20 mouse cellular contexts compared by ENCODE assay signal in the genomic region with DNA sequence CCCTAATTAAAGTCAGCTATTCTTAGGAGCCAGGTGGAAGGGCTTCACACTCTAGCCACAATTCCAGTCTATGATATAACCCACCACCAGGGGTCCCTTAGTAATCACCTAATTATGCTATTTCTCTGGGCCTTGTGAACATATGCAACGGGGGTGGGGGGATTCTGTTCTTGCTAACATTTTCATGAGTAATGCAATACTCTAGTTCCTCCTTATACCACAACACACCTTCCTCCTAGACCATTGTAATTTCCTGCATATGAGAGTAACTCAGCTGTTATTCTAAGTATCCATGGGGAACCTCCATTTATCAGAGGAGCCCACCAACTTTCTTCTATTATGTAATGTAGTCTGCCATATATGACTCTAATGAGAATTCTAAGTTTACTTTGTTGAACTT.
"Had no signal": no experiment of that assay in that cellular context is flagged by ENCODE, and none has a peak within 500 bp of the region (broad histone marks: within the 10 kb centered on the region; RNA-seq: fewer than 3 reads in every experiment).

No protein-coding gene starts in this region.

- H3K9ac ChIP-seq: kidney, embryonic 15.5 days; limb, embryonic 13.5 days; liver, embryonic 12.5 days; liver, embryonic 15.5 days; lung, embryonic 15.5 days; midbrain, embryonic 12.5 days; midbrain, embryonic 15.5 days; neural tube, embryonic 13.5 days had no signal

- H3K27ac ChIP-seq: kidney, embryonic 15.5 days; limb, embryonic 10.5 days; limb, embryonic 13.5 days; liver, embryonic 12.5 days; liver, embryonic 15.5 days; lung, embryonic 15.5 days; midbrain, embryonic 12.5 days; midbrain, embryonic 15.5 days; neural tube, embryonic 13.5 days had no signal

- DNase-seq: kidney, adult 11 months; kidney, adult 8-10 months; kidney, postnatal 10 days; kidney, postnatal 36 days; liver; lung, adult 18-20 months; lung, postnatal 10 days; lung, postnatal 36 days; retina, postnatal 1 day; thymus, adult 18-20 months; thymus, postnatal 36 days had no signal

- H3K4me2 ChIP-seq: kidney, embryonic 15.5 days; limb, embryonic 13.5 days; liver, embryonic 12.5 days; liver, embryonic 15.5 days; lung, embryonic 15.5 days; midbrain, embryonic 12.5 days; midbrain, embryonic 15.5 days; neural tube, embryonic 13.5 days had no signal

- H3K4me1 ChIP-seq: kidney, embryonic 15.5 days; limb, embryonic 10.5 days; limb, embryonic 13.5 days; liver, embryonic 12.5 days; liver, embryonic 15.5 days; lung, embryonic 15.5 days; midbrain, embryonic 12.5 days; midbrain, embryonic 15.5 days; neural tube, embryonic 13.5 days had no signal

- ATAC-seq: liver, embryonic 12.5 days; midbrain, embryonic 15.5 days had no signal

- H3K27me3 ChIP-seq: kidney, embryonic 15.5 days; limb, embryonic 13.5 days; liver, embryonic 12.5 days; liver, embryonic 15.5 days; lung, embryonic 15.5 days; midbrain, embryonic 12.5 days; midbrain, embryonic 15.5 days; neural tube, embryonic 13.5 days had no signal

- H3K9me3 ChIP-seq: liver, embryonic 15.5 days had no signal

- H3K4me3 ChIP-seq: kidney, embryonic 15.5 days; limb, embryonic 10.5 days; limb, embryonic 13.5 days; liver, embryonic 12.5 days; liver, embryonic 15.5 days; lung, embryonic 15.5 days; midbrain, embryonic 12.5 days; midbrain, embryonic 15.5 days; neural tube, embryonic 13.5 days had no signal

- H3K36me3 ChIP-seq: kidney, embryonic 15.5 days; limb, embryonic 10.5 days; limb, embryonic 13.5 days; liver, embryonic 12.5 days; liver, embryonic 15.5 days; lung, embryonic 15.5 days; midbrain, embryonic 12.5 days; midbrain, embryonic 15.5 days; neural tube, embryonic 13.5 days had no signal
